Mouse (Mus musculus) liver, embryonic 14.5 days (tissue): ENCODE measurements at regions not wholly inside any gene's neighbourhood (a gene's known extent, or its start where the extent isn't known, plus 50 kb on each side); places are given as distances from the start of the nearest gene placed in this dataset.

Experiments
- ATAC-seq: fragments of 200-750 bp; cut with Nextera tagmentation; 2 replicates; pipeline ENCODE4 v1.8.0; 2017; ENCODE audit warnings: moderate number of reproducible peaks, mild to moderate bottlenecking, moderate library complexity; ENCODE audit not compliant: insufficient read depth
- DNase-seq, 3 experiments: peaks; one replicate each; pipeline ENCODE4 v3.0.0-alpha.2; 2012 to 2013; ENCODE audit warnings: low read depth in 3 of 3, low spot score in 3 of 3
- H3K27ac ChIP-seq: fragments of 300-500 bp; sonication (generic); 2 replicates; pipeline ENCODE4 v1.5.1; 2014; ENCODE audit warnings: moderate library complexity, mild to moderate bottlenecking, control low read depth, inconsistent platforms
- H3K27me3 ChIP-seq: fragments of 300-500 bp; sonication (generic); 2 replicates; pipeline ENCODE4 v1.6.1; 2014; ENCODE audit warnings: mild to moderate bottlenecking, low read length, moderate library complexity; ENCODE audit not compliant: control insufficient read depth, insufficient read depth
- H3K36me3 ChIP-seq: fragments of 300-500 bp; sonication (generic); replicated peaks from 2 replicates; pipeline ENCODE4 v1.6.1; 2014; ENCODE audit warnings: low read depth; ENCODE audit not compliant: control insufficient read depth, insufficient read depth
- H3K4me1 ChIP-seq, 2 experiments: fragments of 200-500 bp in 1 of 2; fragments of 300-500 bp in 1 of 2; sonication (generic) in 1 of 2; replicated peaks; 2 replicates each; pipeline ENCODE4 v1.6.1; 2012 to 2014; ENCODE audit warnings: antibody characterized with exemption in 1 of 2, inconsistent platforms in 1 of 2, low read length in 1 of 2; ENCODE audit not compliant: control insufficient read depth in 2 of 2, insufficient read depth in 2 of 2
- H3K4me2 ChIP-seq: fragments of 300-500 bp; sonication (generic); 2 replicates; pipeline ENCODE4 v1.6.1; 2014; ENCODE audit warnings: low read depth, mild to moderate bottlenecking, control low read depth, moderate library complexity
- H3K4me3 ChIP-seq, 2 experiments: fragments of 200-500 bp in 1 of 2; fragments of 300-500 bp in 1 of 2; sonication (generic) in 1 of 2; 2 replicates each; pipeline ENCODE4 v1.5.1; 2012 to 2014; ENCODE audit warnings: low read depth in 2 of 2, low read length in 2 of 2, mild to moderate bottlenecking in 2 of 2, control low read depth in 1 of 2, inconsistent platforms in 1 of 2, moderate library complexity in 1 of 2; ENCODE audit not compliant: insufficient read depth in 1 of 2
- H3K9ac ChIP-seq: fragments of 300-500 bp; sonication (generic); replicated peaks from 2 replicates; pipeline ENCODE4 v1.6.1; 2014; ENCODE audit warnings: mild to moderate bottlenecking, control low read depth, moderate library complexity
- H3K9me3 ChIP-seq: fragments of 300-500 bp; sonication (generic); 2 replicates; pipeline ENCODE4 v1.6.1; 2016; ENCODE audit warnings: low read length, mixed read lengths; ENCODE audit not compliant: control insufficient read depth
- CTCF ChIP-seq: IDR thresholded peaks from 2 replicates; pipeline ENCODE4 v1.5.1; 2016; ENCODE audit warnings: antibody characterized with exemption, low read depth, control low read depth
- EP300 ChIP-seq: IDR thresholded peaks from 2 replicates; pipeline ENCODE4 v1.6.1; 2016; ENCODE audit warnings: antibody characterized with exemption, low read depth
- WGBS: fragments of 180-500 bp; shearing (Covaris S2); extraction: QIAGEN DNeasy Blood & Tissue Kit; methylation state at CpG from one replicate; pipeline ENCODE4 v1.1.7; 2014; ENCODE audit not compliant: insufficient replicate concordance; 5-methylcytosine and 5-hydroxymethylcytosine counted together

DNA sequence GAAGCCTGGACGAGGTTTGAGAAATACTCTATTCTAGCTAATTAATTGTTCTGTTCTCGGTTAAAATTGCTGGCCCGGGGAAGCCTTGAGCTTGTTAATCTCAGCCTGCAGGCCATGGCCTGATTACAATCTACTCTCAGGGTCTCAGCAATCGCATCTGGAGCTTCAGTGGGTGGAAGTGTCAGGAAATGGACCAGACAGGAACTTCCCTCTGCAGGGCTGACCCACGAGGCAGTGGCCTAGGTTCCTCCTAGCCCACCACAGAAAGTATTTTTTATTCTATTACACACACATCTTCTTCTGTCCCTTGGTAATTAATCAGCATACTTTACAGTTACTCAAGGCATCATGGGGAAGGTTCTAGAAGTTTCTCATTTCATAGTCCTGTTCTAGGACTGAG, 61.3 kb upstream of the Slc45a1 start:
- TF ChIP-seq EP300, result no peak
- TF ChIP-seq CTCF, result no peak
- Histone ChIP-seq H3K9ac (no peak overlapping the region), H3K4me3 (no peak overlapping the region), H3K4me1 (no peaks in the 10 kb centered on the region; a peak in 1 of 4 replicates), H3K36me3 (no peaks in the 10 kb centered on the region), H3K4me2 (no peak overlapping the region), H3K27me3 (no peaks in the 10 kb centered on the region), H3K27ac (no peak overlapping the region), H3K9me3 (no peaks in the 10 kb centered on the region)
- ATAC-seq, result no peak
- no peak for DNase-seq
- 13% methylated on average over 5 of the region's 5 CpGs for WGBS

- no peak overlapping the region for H3K4me2 ChIP-seq
- DNase-seq, result no peak
- WGBS, result 49% methylated on average over 10 of the region's 10 CpGs
- H3K36me3 ChIP-seq, result no peaks in the 10 kb centered on the region
- H3K9ac ChIP-seq, result no peak overlapping the region
- TF ChIP-seq CTCF, result no peak
- no peak for TF ChIP-seq EP300
- H3K27me3 ChIP-seq, result no peaks in the 10 kb centered on the region
- no peak overlapping the region for H3K27ac ChIP-seq
- H3K4me3 ChIP-seq, result no peak overlapping the region
- no peaks in the 10 kb centered on the region for H3K9me3 ChIP-seq
- no peak for ATAC-seq
- no peaks in the 10 kb centered on the region; a peak in 1 of 4 replicates for H3K4me1 ChIP-seq
These were observed 60.9 kb upstream of the Slc45a1 start for GRCm38 (mm10) chr4:150712856-150713255.

DNA sequence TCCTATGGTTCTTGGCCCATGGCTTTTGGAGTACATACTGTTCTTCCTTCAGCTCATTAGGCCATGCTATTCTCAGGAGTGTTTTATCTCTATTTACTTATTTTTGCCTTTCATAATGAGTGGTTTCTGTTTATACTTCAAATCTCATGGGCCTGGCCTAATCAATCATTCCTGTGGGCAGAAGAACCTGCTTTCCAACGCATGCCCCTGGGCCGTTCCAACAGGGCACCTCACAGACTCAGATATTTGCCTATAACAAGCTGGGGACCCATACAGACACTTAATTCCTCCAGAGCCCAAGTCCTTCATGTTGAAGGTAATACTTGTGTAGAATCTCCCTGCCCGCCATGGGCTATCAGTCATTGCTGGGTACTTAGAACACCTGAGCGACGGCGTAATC, 59.7 kb upstream of the Slc45a1 start:
- DNase-seq (no peak), ATAC-seq (no peak)
- TF ChIP-seq CTCF (no peak), EP300 (no peak)
- H3K36me3 ChIP-seq, result no peaks in the 10 kb centered on the region
- no peak overlapping the region for H3K4me3 ChIP-seq
- H3K27ac ChIP-seq, result no peak overlapping the region
- H3K9me3 ChIP-seq, result no peaks in the 10 kb centered on the region
- H3K27me3 ChIP-seq, result no peaks in the 10 kb centered on the region
- no peak overlapping the region for H3K9ac ChIP-seq
- no peak overlapping the region for H3K4me2 ChIP-seq
- H3K4me1 ChIP-seq, result peaks cover 0 to 5% of the 10 kb centered on the region in 2 experiments; a peak in 2 of 4 replicates
- WGBS, result 79% methylated on average over 6 of the region's 6 CpGs

DNA sequence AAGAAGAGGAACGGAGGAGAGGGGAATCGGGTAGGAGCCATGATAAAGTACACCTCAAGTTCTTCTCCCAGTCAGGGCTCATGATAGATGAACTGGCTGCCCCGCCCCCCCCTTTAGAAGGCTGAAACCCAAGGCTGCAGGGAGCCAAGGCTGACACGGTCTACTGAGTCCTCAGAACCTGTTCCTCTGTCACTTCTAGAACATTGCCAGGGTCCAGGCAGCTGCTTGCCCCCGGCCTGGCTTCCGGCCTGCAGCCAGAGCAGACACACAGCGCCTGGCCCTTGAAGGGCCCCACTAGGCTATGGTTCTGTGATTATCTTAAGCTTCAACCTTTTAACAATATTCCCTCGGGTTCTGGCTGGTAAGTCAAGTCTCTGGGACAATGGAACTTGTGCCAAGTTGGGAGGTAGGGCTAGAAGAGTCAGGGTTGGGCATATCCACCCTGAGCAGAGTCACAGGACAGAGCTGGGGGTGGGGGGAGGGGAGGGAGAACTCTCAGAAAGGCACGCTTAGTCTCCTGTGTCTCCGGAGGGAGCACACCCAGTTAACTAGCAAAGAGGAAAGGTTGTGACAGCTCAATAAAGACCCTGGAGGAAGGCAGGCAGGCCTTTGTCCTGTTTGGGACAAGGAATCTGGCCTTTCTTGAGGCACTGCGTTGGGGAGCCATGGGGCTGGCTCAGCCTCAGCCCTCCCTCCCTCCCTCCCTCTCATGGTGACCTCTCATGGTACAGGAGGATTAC, 57.6 kb upstream of the Slc45a1 start:
- 42% methylated on average over 11 of the region's 11 CpGs for WGBS

GRCm38 (mm10) chr4:150708572-150708984, 56.6 kb upstream of the Slc45a1 start:
- Histone ChIP-seq H3K36me3 (no peaks in the 10 kb centered on the region), H3K9me3 (no peaks in the 10 kb centered on the region), H3K4me3 (no peak overlapping the region), H3K4me2 (no peak overlapping the region), H3K27ac (no peak overlapping the region), H3K27me3 (no peaks in the 10 kb centered on the region), H3K4me1 (peaks cover 0 to 5% of the 10 kb centered on the region in 2 experiments; a peak in 2 of 4 replicates), H3K9ac (no peak overlapping the region)
- DNase-seq (no peak), ATAC-seq (peak; percentile 10; the same call in 1 of the 2 replicates)
- TF ChIP-seq EP300 (no peak), CTCF (peak; percentile 51)
- WGBS, result 56% methylated on average over 4 of the region's 4 CpGs

More for the DNA sequence above, 57.6 kb upstream of the Slc45a1 start:
- no peak overlapping the region for H3K9ac ChIP-seq
- no peak overlapping the region for H3K4me2 ChIP-seq
- ATAC-seq (no peak), DNase-seq (no peak)
- no peak for TF ChIP-seq CTCF
- no peaks in the 10 kb centered on the region for H3K36me3 ChIP-seq
- no peak overlapping the region for H3K27ac ChIP-seq
- H3K4me1 ChIP-seq, result peaks cover 0 to 5% of the 10 kb centered on the region in 2 experiments; a peak in 2 of 4 replicates
- no peaks in the 10 kb centered on the region for H3K9me3 ChIP-seq
- H3K27me3 ChIP-seq, result no peaks in the 10 kb centered on the region
- H3K4me3 ChIP-seq, result no peak overlapping the region
